Mouse (Mus musculus): ENCODE data around the gene Dlgap1. TPM values are rescaled to one million over a fixed set of nuclear protein-coding genes. Genes with fewer than 3 reads are reported as not detected.

The Dlgap1 gene
- polyA plus RNA-seq, 1 experiment from 2014 or later = 2.0 TPM

DNA sequence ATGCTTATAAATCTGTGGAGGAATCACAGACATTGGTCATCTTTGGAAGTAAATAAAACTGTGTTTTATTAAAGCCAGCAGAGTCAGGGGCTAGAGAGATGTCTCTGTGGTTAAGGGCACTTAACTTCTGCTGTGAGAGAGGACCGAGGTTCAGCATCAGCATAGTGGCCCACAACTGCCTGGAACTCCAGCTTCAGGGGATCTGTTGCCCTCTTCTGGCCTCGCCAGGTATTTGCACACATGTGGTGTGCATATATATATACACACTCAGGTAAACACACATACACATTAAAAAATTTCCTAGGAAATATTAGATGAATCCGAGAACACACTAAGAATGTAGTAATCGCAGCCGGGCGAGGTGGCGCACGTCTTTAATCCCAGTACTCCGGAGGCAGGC is 796.5 kb downstream of the Dlgap1 start:
- H3K9ac ChIP-seq = no peak overlapping the region
- H3K4me3 ChIP-seq (replicated peaks) = no peak overlapping the region
- no peak overlapping the region for H3K4me2 ChIP-seq
- no peak for ATAC-seq (ENCODE audit: insufficient read depth, low FRiP score, low read depth)
- no peaks in the 10 kb centered on the region for H3K9me3 ChIP-seq
- no peaks in the 10 kb centered on the region for H3K27me3 ChIP-seq (replicated peaks)
- no peak overlapping the region for H3K27ac ChIP-seq
- H3K36me3 ChIP-seq = no peaks in the 10 kb centered on the region
- 96% methylated on average over 9 of the region's 9 CpGs for WGBS
- H3K4me1 ChIP-seq = no peaks in the 10 kb centered on the region

DNA sequence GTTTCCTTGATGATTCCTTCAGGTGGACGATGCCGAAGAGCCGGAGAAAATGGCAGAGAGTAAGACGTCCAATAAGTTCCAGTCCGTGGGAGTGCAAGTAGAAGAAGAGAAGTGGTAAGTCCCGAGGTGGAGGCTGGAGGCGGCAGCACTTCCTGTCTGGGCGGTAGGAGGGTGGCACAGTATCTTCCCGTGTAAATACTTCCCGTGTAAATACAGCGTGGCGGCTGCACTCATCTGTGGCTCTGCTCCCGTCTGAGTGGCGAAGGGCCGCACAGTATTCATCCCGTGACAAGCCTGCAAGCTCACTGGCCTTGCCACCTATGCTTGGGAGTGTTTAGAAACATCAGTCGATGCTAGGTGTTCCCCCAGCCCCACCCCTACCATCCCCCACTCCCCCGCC is 797.1 kb downstream of the Dlgap1 start:
- 72% methylated on average over 18 of the region's 18 CpGs for WGBS
- ATAC-seq (ENCODE audit: insufficient read depth, low FRiP score, low read depth) = 0 out of 2 replicates have a peak, but pooled peaks have one; percentile 35
- H3K9me3 ChIP-seq = no peaks in the 10 kb centered on the region

DNA sequence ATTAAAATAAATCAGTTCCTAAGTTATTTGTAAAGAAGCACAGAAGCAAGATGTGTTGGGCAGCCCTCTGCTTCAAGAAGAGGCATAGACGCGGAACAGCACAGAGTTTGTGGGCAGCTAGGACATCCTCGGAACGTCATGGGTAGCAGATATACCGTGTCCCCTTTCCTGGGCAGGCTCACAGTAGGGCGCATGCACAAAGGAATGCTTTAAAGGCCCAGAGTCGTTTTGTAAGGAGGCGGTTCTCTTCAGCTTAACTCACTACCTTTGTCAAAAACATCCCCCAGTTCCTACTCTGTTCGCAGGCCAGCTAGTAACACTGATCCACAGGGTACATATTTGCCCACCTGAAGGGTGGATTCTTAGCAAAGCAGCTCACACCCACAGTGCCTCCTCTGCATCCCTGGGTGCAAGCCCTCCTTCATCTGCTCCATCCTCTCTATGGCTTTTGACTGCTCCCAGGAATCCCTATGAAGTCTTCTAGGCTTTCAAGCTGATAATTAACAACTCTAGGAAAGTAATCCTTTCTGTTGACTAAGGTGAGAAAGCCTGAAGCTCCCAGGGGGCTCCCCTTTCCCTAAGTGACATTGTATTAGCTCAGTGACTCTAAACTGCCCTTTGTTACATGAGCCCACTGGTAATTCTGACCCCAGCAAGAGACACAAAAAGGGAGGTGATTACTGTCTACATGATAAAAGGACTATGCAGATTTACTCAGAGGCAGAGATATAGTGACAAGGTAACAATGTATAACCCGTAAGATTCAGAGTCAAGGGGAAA is 803.4 kb downstream of the Dlgap1 start:
- no peak for ATAC-seq (ENCODE audit: insufficient read depth, low FRiP score, low read depth)
- no peak overlapping the region for H3K4me2 ChIP-seq
- no peak overlapping the region for H3K27ac ChIP-seq
- H3K36me3 ChIP-seq = no peaks in the 10 kb centered on the region
- no peaks in the 10 kb centered on the region for H3K27me3 ChIP-seq (replicated peaks)
- H3K9ac ChIP-seq = no peak overlapping the region
- H3K4me1 ChIP-seq = no peaks in the 10 kb centered on the region
- H3K4me3 ChIP-seq (replicated peaks) = no peak overlapping the region
- WGBS = 16% methylated on average over 10 of the region's 10 CpGs
- no peaks in the 10 kb centered on the region for H3K9me3 ChIP-seq

More for the DNA sequence above, 797.1 kb downstream of the Dlgap1 start:
- H3K27me3 ChIP-seq (replicated peaks) = no peaks in the 10 kb centered on the region
- no peak overlapping the region for H3K4me3 ChIP-seq (replicated peaks)
- H3K4me1 ChIP-seq = no peaks in the 10 kb centered on the region
- no peak overlapping the region for H3K9ac ChIP-seq
- H3K4me2 ChIP-seq = no peak overlapping the region
- H3K36me3 ChIP-seq = no peaks in the 10 kb centered on the region
- no peak overlapping the region for H3K27ac ChIP-seq

DNA sequence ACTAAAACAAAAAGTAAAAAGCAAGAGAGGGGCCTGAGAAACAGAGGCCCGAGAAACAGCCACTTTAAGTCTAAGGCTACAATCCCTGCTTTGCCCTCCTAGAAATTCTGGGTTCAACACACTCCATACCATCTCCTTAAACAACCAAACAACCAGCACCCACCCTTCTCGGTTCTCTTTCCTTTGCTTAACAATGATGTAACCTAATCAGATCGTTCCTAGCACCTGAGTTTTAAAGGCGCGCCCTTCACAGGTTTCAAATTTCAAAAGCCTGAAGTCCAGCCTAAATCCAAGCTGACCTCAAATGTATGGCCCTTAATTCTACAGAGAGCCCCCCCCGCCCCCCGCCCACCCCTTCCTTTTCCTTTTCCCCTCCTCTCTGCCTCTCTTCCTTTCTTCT is 810.9 kb downstream of the Dlgap1 start:
- Histone ChIP-seq H3K9me3 (no peaks in the 10 kb centered on the region), H3K4me2 (no peak overlapping the region), H3K27me3 (replicated peaks) (no peaks in the 10 kb centered on the region), H3K36me3 (no peaks in the 10 kb centered on the region), H3K9ac (no peak overlapping the region), H3K27ac (peak overlapping the region; percentile 76; the same call in 1 of the 2 replicates), H3K4me1 (peaks cover 3% of the 10 kb centered on the region; the same call in 1 of the 2 replicates), H3K4me3 (replicated peaks) (no peak overlapping the region)
- 22% methylated on average over 7 of the region's 7 CpGs for WGBS
- no peak for ATAC-seq (ENCODE audit: insufficient read depth, low FRiP score, low read depth)

DNA sequence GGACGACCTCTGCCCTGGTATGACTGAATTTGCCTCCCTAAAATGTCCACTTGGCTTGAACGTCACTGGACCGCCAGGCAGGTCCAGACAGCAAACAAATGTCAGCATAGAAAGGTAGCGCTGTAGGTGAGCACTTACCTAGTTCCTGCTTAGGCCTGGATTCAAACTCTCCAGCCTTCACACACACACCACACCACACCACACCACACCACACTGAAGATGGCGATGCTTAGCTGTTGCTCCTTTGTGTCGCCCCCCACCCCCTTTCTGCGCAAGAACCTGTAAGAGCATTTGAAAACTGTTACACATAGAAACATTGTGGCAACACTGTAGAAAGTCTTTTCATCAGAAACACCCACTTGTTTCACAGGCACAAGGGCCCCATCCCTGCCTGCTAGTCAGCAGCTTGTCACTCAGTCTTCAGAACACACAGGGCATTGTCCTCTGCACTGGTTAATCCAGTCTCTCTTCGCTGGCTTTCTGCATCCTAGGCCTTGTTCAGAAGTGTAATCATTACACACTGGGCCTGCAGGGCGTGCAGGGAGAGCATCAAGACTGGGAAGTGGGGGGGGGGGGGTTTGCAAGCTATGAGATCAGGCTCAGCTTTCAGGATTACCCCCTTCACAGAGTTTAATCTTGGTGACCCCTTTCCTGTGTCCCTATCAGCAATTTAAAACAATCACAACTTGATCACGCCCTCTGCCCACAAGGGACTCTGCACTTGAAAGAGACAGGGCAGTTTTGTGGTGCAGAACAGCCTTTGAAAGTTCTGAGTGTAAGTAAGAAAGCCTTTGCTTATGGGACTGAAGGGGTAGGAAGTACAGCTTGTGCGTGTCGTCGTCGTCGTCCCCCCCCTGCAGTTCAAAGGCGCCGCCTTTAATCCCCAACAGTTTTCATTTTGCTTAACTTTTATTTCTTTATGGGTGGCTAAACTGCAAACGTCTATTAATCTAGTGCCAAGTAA is 812.1 kb downstream of the Dlgap1 start:
- peak; percentile 70 for ATAC-seq (ENCODE audit: insufficient read depth, low FRiP score, low read depth)
- Histone ChIP-seq H3K4me3 (replicated peaks) (no peak overlapping the region), H3K27me3 (replicated peaks) (no peaks in the 10 kb centered on the region), H3K4me2 (no peak overlapping the region), H3K9ac (no peak overlapping the region), H3K27ac (peak overlapping the region; percentile 76), H3K9me3 (no peaks in the 10 kb centered on the region), H3K36me3 (no peaks in the 10 kb centered on the region), H3K4me1 (peaks cover 3% of the 10 kb centered on the region; the same call in 1 of the 2 replicates)
- 35% methylated on average over 18 of the region's 18 CpGs for WGBS

DNA sequence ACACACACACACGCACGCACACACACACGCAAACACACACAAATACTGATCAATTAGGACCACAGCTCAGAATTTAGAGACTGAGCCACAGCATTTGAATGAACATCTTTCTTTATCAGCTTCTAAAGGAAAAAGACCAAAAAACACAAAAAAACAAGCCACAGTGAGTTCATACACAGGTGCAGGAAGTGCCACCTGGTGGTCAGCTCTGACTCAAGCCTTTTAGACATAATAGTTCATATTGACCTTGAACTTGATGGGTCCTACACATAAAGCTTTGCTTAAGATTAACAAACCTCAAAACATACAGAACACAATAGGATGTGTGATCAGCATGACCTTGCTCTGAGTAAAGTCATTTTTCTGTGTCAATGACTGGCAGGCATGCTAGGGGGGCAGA is 814.4 kb downstream of the Dlgap1 start:
- 89% methylated on average over 3 of the region's 3 CpGs for WGBS
- no peak overlapping the region for H3K4me2 ChIP-seq
- H3K27me3 ChIP-seq (replicated peaks) = no peaks in the 10 kb centered on the region
- H3K9ac ChIP-seq = no peak overlapping the region
- peaks cover 3% of the 10 kb centered on the region; the same call in 1 of the 2 replicates for H3K4me1 ChIP-seq
- no peaks in the 10 kb centered on the region for H3K9me3 ChIP-seq
- no peak overlapping the region for H3K27ac ChIP-seq
- no peak for ATAC-seq (ENCODE audit: insufficient read depth, low FRiP score, low read depth)
- H3K4me3 ChIP-seq (replicated peaks) = no peak overlapping the region
- H3K36me3 ChIP-seq = no peaks in the 10 kb centered on the region

DNA sequence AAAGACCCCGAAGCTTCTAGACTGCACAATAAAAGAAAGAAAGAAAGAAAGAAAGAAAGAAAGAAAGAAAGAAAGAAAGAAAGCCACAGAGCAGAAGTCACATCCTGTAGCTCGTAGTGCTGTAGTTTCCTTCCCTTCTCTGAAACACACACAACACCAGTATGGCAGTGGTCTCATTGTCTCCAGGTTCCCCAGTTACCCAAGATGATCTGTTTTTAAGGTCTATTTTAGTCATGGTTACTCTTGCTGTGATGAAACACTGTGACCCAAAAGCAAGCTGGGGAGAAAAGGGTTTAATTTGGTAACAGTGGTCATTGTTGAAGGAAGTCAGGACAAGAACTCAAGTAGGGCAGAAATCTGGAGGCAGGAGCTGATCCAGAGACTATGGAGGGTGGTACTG is 818.5 kb downstream of the Dlgap1 start:
- H3K9me3 ChIP-seq = no peaks in the 10 kb centered on the region
- H3K36me3 ChIP-seq = no peaks in the 10 kb centered on the region
- H3K27ac ChIP-seq = no peak overlapping the region
- no peaks in the 10 kb centered on the region for H3K4me1 ChIP-seq
- no peak overlapping the region for H3K9ac ChIP-seq
- WGBS = 85% methylated on average over 2 of the region's 2 CpGs
- ATAC-seq (ENCODE audit: insufficient read depth, low FRiP score, low read depth) = no peak
- no peaks in the 10 kb centered on the region for H3K27me3 ChIP-seq (replicated peaks)
- H3K4me2 ChIP-seq = no peak overlapping the region
- no peak overlapping the region for H3K4me3 ChIP-seq (replicated peaks)

DNA sequence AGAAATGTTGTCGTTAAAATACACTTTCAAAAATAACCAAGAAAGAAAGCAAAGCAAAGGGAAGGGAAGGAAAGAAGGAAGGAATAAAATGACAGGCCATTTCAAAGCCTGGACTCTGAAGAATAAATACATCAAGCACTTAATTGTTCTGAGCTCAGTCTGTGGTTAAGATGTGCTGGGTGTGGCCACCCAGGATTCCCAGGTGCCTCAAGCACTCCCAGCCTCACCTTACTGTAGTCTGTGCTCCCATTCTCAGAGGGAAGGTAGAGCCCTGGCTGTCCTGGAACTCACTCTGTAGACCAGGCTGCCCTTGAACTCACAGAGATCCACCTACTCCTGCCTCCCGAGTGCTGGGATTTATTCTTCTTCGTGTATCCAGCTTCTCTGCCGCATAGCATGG is 821.9 kb downstream of the Dlgap1 start:
- no peaks in the 10 kb centered on the region for H3K36me3 ChIP-seq
- H3K4me3 ChIP-seq (replicated peaks) = no peak overlapping the region
- H3K4me1 ChIP-seq = no peaks in the 10 kb centered on the region; the same call in 1 of the 2 replicates
- no peaks in the 10 kb centered on the region for H3K27me3 ChIP-seq (replicated peaks)
- no peak overlapping the region for H3K4me2 ChIP-seq
- H3K27ac ChIP-seq = no peak overlapping the region
- no peak overlapping the region for H3K9ac ChIP-seq
- WGBS = 88% methylated on average over 4 of the region's 4 CpGs
- no peaks in the 10 kb centered on the region for H3K9me3 ChIP-seq
- no peak for ATAC-seq (ENCODE audit: insufficient read depth, low FRiP score, low read depth)

DNA sequence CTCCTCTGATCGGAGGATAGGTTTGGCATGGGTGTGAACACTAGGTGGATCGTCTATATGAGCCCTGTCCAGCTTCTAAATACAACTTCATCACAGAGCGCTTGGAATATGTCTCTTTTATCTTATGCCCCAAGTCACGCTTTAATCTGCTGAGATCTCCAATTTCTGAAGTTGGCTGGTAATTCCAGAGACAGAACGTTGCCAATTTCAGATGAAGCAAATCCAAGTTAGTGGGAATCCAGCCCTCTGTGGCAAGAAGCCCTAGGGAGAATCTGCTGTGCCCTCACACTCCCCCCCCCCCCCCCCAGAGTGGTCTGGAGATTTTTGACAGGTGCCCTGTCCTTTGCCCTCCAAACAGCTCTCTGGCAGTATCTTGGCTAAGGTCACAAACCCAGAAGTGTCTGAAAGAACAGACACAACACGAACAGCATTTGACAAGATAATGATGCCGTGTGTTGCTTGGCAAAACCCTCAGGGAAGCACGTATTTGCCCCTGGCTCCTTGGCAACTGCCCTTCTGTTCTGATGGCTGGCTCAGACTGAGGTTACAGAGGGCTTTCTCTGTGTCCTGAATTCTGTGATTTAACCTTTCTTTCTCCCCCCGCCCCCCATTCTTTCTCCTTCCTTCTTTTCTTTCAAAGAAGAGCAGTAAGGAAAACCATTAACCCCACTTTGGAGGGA is 822.9 kb downstream of the Dlgap1 start:
- no peak for ATAC-seq (ENCODE audit: insufficient read depth, low FRiP score, low read depth)
- Histone ChIP-seq H3K9me3 (no peaks in the 10 kb centered on the region), H3K27me3 (replicated peaks) (no peaks in the 10 kb centered on the region), H3K4me3 (replicated peaks) (no peak overlapping the region), H3K27ac (no peak overlapping the region), H3K4me2 (no peak overlapping the region), H3K36me3 (no peaks in the 10 kb centered on the region), H3K4me1 (no peaks in the 10 kb centered on the region; the same call in 1 of the 2 replicates), H3K9ac (no peak overlapping the region)
- WGBS = 79% methylated on average over 9 of the region's 9 CpGs

DNA sequence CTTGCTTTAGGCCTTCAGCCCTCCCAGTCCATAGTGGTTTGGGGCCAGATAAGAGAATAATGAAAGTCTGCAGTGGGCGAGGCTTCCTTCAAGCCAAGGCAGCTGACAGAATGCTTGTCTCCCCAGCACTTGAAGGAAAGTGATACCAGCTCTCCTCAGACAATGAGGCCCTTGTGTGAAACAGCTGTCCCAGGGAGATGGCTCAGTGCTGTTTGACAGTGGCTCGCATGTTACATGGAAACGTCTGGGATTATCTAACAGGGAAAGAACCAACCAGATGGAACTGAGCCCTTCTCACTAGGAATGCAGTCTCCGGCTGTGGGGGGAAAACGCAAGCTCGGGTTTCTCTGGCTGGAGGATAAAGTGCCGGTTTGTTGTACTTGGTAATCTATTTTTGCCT is 825.4 kb downstream of the Dlgap1 start:
- Histone ChIP-seq H3K27ac (peak overlapping the region; percentile 23), H3K4me1 (no peaks in the 10 kb centered on the region; the same call in 1 of the 2 replicates), H3K4me2 (peak overlapping the region; percentile 24; the same call in 1 of the 2 replicates), H3K36me3 (no peaks in the 10 kb centered on the region), H3K9me3 (no peaks in the 10 kb centered on the region), H3K9ac (no peak overlapping the region), H3K4me3 (replicated peaks) (no peak overlapping the region), H3K27me3 (replicated peaks) (no peaks in the 10 kb centered on the region)
- ATAC-seq (ENCODE audit: insufficient read depth, low FRiP score, low read depth) = peak; percentile 50; the same call in 1 of the 2 replicates
- 12% methylated on average over 7 of the region's 7 CpGs for WGBS

DNA sequence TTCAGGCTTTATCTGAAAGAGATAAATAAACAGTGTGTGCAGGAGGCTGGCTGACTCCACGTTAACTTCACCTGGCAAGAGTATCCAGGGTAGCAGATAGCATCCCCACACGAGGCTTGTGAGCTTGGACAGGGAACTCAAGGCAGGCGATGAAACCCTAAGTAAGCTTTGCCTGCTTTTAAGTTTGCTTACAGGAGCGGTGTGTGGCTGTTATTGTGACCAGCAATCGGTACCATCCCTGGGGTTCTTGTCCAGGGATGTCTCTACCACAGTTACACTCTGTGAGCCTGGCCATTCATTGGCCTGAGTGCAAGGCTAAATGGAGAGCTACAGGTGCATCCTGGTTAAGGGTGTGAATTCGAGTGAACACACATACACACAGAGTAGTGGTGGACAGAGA is 825.8 kb downstream of the Dlgap1 start:
- H3K27ac ChIP-seq = peak overlapping the region; percentile 23
- 41% methylated on average over 6 of the region's 6 CpGs for WGBS
- no peaks in the 10 kb centered on the region; the same call in 1 of the 2 replicates for H3K4me1 ChIP-seq
- no peak overlapping the region for H3K4me3 ChIP-seq (replicated peaks)
- no peak for ATAC-seq (ENCODE audit: insufficient read depth, low FRiP score, low read depth)
- H3K4me2 ChIP-seq = peak overlapping the region; percentile 24
- no peak overlapping the region for H3K9ac ChIP-seq
- no peaks in the 10 kb centered on the region for H3K9me3 ChIP-seq
- H3K27me3 ChIP-seq (replicated peaks) = no peaks in the 10 kb centered on the region
- no peaks in the 10 kb centered on the region for H3K36me3 ChIP-seq

Measured in stomach, embryonic 15.5 days (tissue).